Mouse (Mus musculus): ENCODE data around the gene Whrn.

Whrn gene

GRCm38 (mm10) chr4:63493351-63494121 is 2.3 kb downstream of the Whrn start:
- no peak for DNase-seq

GRCm38 (mm10) chr4:63491521-63491920 is 4.3 kb downstream of the Whrn start:
- no peak for DNase-seq

GRCm38 (mm10) chr4:63490146-63490545 is 5.6 kb downstream of the Whrn start:
- DNase-seq = no peak

GRCm38 (mm10) chr4:63489676-63490075 is 6.1 kb downstream of the Whrn start:
- no peak for DNase-seq

- DNase-seq = no peak
Observed at GRCm38 (mm10) chr4:63487916-63488315, 7.9 kb downstream of the Whrn start.

- DNase-seq = no peak
Observed at GRCm38 (mm10) chr4:63487256-63487655, 8.5 kb downstream of the Whrn start.

GRCm38 (mm10) chr4:63486523-63486922 is 9.3 kb downstream of the Whrn start:
- no peak for DNase-seq

GRCm38 (mm10) chr4:63483741-63484140 is 12.1 kb downstream of the Whrn start:
- no peak for DNase-seq

GRCm38 (mm10) chr4:63480845-63481167 is 15.0 kb downstream of the Whrn start:
- DNase-seq = no peak

- peak; percentile 44 for DNase-seq
Observed at GRCm38 (mm10) chr4:63480098-63480844, 15.5 kb downstream of the Whrn start.

- no peak for DNase-seq
Observed at GRCm38 (mm10) chr4:63478036-63478435, 17.8 kb downstream of the Whrn start.

GRCm38 (mm10) chr4:63476891-63477290 is 18.9 kb downstream of the Whrn start:
- DNase-seq = no peak

GRCm38 (mm10) chr4:63475208-63475607 is 20.6 kb downstream of the Whrn start:
- no peak for DNase-seq

- no peak for DNase-seq
Observed at GRCm38 (mm10) chr4:63474439-63474838, 21.4 kb downstream of the Whrn start.

GRCm38 (mm10) chr4:63467338-63467737 is 28.5 kb downstream of the Whrn start:
- no peak for DNase-seq

GRCm38 (mm10) chr4:63466192-63466591 is 29.6 kb downstream of the Whrn start:
- no peak for DNase-seq

- no peak for DNase-seq
Observed at GRCm38 (mm10) chr4:63460876-63461525, 34.8 kb downstream of the Whrn start.

GRCm38 (mm10) chr4:63459141-63459789 is 36.5 kb downstream of the Whrn start:
- DNase-seq = no peak

GRCm38 (mm10) chr4:63456547-63456946 is 39.2 kb downstream of the Whrn start:
- DNase-seq = no peak

GRCm38 (mm10) chr4:63453939-63454513 is 41.8 kb downstream of the Whrn start:
- DNase-seq = no peak

- DNase-seq = no peak
Observed at GRCm38 (mm10) chr4:63452555-63452954, 43.2 kb downstream of the Whrn start.

- DNase-seq = no peak
Observed at GRCm38 (mm10) chr4:63450551-63450950, 45.2 kb downstream of the Whrn start.
